Mouse (Mus musculus) thymus, postnatal 25 days (tissue): ENCODE measurements at regions not wholly inside any gene's neighbourhood (a gene's known extent, or its start where the extent isn't known, plus 50 kb on each side); places are given as distances from the start of the nearest gene placed in this dataset.

Experiments
- DNase-seq: peaks from one replicate; pipeline ENCODE4 v3.0.0; 2022

DNA sequence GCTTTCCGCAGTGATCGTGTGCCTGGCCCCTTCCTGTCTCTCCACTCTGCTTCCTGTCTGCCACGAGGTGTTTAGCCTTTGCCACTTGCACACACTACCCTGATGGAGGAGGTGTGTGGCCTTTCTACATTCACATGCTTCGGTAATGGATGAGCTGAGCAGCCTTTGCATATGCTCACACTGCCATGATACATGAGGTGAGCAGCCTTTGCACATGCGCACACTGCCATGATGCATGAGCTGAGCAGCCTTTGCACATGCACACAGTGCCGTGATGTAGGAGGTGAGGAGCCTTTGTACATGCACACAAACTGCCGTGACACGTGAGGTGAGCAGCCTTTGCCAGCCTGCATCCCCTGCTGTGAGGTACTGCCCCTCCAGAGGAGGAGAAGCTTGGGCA lies 58.3 kb downstream of the Erv3 start:
- no peak for DNase-seq

DNA sequence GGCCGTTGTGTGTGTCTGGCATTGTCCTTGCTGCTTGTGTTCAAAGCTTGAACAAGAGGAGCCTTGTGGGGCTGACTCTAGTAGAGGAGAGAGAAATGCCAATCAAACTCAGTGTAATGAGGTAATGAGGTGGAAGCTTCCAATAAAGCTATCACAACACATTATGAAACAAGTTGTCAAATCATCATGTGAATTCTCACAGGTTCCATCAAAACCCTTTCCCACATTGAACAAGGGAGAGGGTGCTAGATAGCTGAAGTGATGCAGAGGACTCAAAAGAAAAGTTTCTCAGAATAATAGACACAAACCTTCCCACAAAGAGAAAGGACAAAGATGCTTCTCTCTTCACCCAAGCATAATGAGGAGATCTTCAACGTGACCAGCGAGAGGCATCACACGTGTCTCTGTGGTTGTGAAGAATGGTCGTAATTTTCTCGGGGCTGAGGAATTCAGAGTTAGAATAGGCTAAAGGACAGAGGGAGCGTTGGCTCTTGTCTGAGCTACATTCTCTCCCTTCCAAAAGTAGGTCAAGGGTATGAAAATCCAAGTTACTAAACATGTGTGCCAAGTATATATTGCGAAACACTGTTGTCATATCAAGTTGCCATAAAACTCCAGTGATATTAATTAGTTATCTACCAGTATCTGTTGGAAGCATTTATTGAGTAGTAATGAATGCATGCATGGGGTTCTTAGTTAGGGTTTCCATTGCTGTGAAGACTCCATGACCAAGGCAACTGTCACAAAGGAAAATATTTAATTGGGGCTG lies 59.2 kb downstream of the Erv3 start:
- no peak for DNase-seq

DNA sequence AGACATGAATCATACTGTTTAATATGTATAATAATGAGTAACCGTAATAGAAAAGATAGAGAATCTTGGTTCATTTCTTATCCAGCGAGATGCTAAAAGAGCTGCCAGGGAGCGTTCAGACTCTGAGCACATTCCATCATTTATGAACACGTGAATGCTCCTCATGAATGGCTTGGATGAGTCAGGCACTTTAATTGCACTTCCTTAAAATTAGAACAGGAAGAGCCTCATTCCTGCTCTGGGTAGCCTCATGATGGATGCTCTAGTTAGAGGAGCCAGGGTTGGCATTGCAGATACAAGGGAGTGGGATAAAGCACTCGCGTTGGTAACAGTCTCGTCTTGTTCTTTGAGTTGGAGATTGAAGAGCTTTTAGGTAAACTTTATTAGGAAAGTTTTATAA lies 60.1 kb downstream of the Erv3 start:
- no peak for DNase-seq

DNA sequence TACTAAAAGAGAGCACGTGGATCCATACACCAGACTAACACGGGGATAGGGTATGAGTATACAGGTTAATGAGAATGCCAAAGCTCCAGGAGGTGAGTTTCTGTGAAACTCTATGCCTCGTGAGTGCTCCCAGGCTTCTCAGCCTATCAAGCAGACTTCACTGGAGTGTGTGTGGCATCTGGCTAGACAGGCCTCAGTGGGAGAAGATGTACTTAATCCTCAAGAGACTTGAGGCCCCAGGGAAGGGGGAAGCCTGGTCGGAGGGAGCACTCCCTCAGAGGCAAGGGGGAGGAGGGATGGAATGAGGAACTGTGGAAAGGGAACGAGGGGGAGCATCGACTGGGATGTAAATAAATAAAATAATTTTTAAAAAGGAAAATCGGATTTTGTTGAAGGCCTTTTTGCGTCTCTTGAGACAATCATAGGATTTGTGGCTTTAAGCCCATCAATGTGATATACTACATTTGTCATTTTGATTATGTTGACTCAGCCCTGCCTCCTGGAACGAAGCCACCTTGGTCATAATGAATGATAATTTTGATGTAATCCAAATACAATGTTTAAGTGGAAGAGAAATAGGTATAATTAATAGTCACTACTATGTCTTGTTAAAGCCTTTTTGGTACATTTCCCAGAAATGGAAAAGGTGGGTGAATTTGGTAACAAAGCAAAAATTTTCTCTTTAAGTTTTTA lies 62.4 kb downstream of the Erv3 start:
- DNase-seq: no peak

DNA sequence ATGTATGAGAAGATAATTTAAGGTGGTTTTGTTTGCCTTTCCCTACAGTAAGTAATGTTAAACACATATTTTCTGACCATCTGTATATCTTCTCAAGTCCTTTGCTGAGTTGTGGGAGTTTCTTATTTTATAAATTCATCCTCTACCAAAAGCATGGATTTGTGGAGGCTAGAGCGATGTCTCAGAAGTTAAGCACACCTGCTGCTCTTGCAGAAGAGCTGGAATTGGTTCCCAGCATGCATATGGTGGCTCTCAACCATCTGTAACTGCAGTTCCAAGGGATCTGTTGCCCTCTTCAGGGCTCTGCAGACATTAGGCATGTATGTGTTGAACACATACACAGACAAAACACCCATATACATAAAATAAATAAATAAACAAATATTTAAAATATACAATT lies 84.2 kb downstream of the Erv3 start:
- DNase-seq: no peak

DNA sequence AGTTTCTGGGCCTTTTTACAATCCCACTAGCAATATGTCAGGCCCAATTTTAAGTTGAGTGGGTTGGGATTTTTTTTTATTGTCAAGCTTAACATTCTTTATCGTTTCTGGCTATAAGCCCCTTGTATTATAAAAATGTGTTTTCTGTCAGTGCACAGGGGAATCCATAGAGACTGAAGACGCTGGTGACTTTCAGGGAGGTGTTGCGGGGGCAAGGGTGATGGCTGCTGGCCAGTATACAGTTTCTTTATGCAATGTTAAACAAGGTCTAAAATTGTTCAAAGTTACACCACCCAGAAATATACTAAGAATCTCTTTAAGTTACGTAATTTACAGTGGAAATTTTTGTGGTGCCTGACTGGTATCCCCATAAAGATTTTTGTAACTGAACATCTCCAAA lies 85.9 kb downstream of the Erv3 start:
- DNase-seq: no peak

DNA sequence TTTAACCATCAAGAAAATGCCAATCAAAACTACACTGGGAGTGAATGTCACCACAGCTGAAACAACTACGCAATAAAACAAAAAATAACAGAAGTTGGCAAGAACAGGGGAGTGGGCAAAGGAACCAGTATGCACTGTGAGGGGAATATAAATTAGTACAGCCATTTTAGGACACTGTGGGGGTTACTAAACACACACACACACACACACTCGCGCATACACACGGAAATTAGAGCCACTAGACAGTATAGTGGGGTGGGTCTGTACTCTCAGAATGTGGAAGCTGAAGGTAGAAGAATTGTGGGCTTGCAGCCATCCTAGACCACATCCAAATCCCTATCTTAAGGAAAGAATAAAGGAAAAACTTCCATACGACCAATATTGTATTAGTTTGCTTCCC lies 87.4 kb downstream of the Erv3 start:
- no peak for DNase-seq

DNA sequence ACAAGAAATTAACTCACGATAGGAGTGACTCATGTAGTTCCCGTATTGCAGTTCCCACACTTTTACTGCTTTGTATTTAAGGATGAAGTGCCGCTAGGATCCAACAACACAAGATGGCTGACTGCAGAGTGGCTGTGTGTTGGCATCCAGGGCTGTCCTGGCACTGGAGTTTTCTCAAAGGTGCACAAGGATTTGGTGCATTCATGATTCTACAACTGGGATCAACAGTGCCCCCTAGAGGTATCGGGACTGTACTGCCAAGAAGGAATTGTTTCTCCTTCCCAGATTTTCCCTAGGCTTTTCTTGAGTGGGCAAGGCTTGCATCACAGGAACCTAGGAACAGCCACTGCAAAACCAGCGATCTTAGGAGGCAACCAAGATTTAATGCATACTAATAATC lies 88.7 kb downstream of the Erv3 start:
- peak; percentile 13 for DNase-seq

DNA sequence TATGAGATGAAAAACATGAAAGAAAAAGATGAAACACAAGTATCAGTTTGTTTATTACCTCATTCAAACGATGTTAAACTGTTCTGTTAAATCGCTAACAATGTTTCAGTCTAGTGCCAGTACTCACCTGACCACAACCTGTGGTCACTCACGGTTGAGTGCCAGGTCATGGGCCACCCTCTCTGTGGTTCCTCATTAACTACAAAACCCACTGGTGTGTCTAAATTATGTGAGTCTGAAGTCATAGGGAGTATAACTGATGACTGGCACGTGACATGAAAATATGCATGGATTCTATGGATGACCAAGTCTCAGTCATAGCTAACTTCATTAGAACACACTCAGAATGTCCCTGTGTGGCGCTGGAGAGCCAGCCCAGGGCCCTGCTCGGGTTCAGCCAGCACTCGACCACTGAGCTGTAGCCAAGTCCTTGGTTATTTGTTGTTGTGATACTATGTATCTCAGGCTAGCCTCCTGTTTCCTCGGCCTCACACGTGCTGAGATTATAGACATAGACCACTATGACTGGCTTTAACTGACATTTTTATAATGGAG lies 89.8 kb downstream of the Erv3 start:
- no peak for DNase-seq

DNA sequence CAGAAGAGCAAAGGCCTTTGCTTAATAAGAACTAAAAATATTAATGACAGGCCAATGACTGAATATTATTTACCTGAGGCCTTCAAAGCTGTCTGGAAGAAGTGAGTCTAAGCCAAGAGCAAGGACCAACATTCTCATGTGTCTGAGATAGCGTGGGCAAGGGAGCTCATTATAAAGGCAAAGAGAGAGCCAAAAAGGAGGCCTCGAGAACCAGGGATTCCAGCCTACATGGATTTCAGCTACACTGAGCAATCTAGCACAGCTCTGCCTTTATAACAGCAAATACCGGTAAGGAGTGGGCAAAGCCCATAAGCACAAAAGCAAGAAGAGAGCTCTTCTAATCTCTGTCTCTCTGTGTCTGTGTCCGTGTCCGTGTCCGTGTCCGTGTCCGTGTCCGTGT lies 93.0 kb downstream of the Erv3 start:
- no peak for DNase-seq

DNA sequence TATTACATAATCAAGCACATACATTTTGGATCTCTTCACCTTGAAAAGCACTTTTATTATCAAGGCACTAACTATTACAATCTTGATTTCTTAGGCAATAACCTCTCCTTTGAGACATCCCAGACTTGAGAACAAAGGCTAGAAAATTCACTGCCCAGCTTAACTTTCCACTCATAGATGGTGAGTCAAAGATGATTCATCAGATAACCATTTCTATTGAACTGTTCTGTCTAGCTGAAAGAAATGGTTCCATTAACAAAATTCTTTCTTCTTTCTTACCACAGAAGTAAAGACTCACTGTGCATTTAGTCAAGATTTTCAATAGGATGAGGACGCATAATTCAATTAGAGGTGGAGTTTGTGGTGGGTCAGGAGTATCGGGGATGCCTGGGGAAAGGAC lies 98.0 kb downstream of the Erv3 start:
- DNase-seq: no peak

DNA sequence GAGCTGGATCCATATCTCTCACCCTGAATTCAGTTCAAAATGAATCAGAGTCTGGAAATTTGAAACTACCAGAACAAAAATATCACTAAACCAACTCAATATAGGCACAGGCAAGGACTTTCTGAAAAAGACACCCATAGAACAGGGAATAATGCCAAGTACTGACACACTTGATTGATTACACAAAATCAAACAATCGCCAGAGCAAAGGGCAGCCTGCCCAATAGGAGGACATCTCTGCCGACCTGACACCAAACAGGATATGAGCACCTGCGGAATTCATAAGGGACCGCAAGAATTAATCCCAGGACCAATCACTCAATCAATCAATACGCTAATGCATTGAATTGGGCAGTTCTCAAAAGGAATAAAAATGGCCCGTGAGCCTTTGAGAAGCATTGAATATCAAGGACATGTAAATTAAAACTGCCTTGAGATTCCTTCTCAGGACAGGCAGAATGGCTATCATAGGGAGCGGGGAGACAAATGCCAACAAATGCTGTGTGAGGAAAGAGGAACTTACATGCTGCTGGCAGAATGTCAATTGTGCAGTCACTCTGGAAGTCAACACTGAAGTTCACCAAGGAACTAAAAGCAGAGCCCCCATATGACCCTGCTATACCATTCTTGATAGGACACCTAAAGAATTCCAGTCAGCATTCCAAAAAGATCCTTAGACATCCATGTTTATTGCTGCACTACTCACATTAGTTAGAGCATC lies 102.2 kb downstream of the Erv3 start:
- DNase-seq: no peak

DNA sequence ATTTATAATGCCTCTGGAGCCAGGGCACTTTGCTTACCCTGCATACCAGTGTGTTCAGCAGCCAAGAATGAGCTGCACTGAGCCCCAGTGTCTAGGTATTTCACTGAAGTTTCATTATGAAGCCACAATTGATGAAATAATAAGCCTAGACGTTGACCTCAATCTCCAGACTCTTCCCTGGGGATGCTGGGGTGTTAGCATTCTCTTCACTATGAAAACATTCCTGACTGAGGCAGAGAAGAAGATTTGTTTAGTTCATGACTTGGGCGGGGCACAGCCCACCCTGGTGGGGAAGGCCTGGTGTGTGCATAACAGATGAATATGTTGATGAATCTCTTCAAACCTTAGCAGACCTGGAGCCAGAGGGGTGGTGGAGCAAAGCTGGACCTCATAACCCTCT lies 104.4 kb downstream of the Erv3 start:
- DNase-seq: no peak

DNA sequence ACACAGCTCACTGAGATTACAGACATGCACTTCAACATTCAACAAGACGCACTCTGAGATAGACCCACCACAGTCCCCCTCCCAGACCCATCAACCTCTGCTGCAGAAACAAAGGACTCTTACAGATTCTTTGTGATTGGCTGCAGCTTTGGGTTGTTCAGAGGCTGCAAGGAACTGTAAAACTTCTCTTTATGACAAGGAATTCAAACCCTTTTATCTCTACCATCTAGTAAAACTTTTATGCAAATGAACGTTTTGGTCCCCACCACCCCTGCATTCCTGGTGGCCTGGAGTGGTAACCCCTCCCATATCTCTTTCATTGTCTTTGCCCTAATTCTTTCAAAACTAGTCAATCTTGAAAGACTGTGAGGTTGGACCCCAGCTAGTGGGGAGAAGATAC lies 106.1 kb downstream of the Erv3 start:
- DNase-seq: no peak

DNA sequence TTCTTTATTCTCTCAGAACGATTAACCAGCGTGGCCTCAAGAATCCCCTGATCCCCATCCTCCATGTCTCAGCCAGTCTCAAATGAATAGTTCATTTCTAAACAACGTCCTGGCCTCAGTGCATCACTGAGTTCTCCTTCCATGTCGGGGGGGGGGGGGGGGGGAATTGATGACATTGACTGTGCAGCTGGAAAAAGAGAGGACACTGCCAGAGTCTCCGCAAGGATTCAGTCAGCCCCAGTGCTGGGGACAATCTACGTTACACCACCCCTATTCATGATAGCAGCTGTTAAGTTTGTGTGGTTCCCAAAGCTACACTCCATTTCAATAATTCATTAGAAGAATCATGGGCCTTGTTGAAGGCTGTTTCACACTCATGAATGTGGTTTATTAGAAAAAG lies 108.9 kb downstream of the Erv3 start:
- no peak for DNase-seq

DNA sequence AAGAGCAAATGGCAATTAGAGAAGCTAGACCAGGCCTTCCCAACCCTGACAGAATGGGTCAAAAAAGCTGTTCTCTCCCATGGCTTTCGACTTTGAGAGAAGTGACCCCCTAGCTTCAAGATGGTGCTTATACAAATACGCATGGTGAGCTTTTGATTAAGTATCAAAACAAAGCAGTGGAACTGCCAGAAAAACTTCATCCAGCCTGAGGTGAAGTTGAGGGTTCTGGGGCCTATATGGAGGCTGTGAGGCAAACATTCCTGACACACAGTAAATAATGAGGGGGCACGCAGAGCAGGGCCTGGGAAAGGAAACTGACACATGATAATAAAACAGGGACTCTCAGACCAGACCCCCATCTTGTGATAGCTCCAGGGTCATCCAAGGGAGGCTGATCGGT lies 109.3 kb downstream of the Erv3 start:
- DNase-seq: no peak

DNA sequence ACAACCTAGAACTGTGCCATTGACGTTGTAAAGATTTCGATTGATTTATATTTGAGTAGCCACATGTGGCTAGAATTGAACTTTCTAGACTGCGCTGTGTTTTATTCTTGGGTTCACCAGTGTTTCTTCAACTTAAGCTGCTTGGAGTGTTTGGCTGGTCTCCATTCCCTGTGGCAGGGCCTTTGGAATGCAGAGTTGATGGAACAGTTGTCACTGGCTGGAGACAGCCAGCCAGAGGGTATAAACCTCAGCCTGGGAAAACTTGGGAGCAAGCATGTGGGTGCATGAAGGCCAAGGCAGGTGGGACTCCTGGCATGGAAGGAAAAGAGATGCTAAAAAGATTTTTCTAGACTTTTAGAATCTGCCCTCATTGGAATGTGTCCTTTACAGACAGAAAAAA lies 109.8 kb downstream of the Erv3 start:
- DNase-seq: no peak

DNA sequence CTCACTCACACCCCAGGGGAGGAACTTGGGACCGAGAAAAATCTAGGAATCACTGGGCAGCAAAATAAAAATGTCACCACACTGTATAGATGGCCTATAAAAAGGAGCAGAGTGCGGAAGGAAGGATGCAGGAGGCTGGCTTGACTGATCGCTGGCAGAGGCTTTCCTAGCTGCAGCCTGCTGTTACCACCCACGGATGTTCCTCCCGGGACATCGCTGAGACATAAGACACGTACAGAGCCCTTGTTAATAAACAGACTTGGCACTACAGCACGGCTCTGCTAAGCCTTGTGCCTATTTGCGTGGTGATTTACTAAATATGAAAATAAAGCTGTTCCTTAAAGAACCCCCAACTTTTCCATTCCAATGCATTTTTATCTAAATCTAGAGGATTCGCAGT lies 110.8 kb downstream of the Erv3 start:
- no peak for DNase-seq

DNA sequence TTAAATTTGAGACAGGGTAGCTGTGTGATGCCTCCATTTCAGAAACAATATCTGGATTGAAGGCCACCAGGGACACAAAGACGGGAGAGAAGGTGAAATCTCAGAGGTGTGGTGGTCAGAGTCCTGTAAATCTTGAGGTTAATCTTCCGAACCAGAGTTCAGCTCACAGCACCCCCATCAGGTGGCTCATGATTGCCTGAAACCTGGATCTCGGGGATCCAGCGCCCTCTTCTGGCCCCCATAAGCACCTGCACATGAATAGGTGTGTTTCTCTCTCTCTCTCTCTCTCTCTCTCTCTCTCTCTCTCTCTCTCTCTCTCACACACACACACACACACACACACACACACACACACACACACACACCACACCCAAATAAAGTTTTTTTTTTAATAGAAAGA lies 111.8 kb downstream of the Erv3 start:
- DNase-seq: no peak

DNA sequence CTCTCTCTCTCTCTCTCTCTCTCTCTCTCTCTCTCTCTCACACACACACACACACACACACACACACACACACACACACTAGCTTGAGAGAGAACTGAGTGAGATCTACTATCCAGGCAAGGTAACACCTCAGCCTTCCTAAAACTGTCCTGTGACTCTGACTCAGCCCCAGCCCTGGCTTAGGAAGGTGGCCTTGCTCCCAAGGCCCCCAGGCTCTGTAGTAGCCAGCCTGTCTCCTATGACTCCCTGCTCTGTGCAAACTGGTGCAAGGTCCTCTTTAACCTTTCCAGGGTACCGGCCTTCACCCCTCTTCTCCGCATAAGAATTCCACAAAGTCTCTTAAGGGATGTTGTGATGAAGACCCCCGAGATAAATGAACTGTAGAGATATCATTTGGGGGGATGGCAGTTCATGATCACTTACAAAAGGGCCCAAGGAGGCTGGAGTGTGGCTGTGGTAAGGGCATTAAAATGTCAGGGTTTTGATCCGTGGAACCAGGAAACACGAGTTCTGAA lies 114.1 kb downstream of the Erv3 start:
- DNase-seq: no peak

DNA sequence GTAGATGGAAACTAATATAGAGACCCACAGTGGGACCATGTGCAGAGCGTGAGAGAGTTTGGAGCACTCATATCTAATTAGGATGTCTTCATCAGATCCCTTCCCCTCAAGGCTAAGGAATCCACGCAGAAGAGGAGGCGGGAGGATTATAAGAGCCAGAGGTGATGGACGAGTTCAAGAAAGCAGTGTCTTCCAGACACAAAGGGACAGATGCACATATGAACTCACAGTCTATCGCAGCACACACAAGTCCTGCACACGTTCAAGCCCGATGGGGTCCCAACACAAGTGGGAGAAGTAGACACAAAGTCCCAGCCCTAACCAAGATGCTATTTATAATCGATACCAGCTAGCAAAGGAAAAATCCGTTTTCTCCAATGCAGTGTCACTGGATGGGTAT lies 114.6 kb downstream of the Erv3 start:
- DNase-seq: no peak

DNA sequence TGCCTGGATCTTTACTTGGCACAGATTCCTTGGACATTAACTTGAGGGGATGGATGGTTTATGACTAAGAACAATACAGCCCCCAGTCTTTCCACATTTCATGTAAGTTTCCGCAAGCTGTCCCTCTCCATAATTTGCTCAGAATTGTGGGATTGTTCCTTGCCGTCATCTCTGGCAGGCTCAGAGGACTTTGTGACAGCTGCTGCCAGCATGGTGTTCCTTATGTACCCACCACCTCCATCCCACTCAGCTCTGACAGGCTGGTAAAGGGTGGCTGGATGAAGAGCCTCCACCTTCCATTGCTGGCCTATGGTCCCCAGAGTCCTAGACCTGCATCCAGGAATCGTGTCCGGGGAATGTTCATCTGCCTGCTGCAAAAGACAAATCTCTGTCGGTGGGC lies 119.1 kb downstream of the Erv3 start:
- DNase-seq: no peak

DNA sequence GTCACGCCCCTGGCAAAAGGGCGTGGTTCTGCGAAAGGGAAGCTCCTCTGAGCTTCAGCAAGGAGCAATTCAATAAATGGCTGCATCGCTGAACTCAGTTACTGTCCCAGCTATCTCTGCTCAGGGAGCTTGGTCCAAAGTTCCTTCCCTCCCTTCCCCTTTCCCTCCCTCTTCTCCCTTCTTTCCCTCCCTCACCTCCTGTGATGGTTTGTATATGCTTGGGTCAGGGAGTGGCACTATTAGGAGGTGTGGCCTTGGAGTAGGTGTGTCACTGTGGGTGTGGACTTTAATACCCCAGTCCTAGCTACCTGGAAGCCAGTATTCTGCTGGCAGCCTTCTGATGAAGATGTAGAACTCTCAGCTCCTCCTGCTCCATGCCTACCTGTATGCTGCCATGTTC lies 120.5 kb downstream of the Erv3 start:
- no peak for DNase-seq
